Mouse (Mus musculus) embryonic facial prominence, embryonic 11.5 days (tissue): ENCODE measurements around the gene Mettl26. TPM values are rescaled to one million over a fixed set of nuclear protein-coding genes. Genes with fewer than 3 reads are reported as not detected.

ENCODE experiments used
- ATAC-seq: fragments of 200-750 bp; cut with Nextera tagmentation; replicated peaks from 2 replicates; pipeline ENCODE4 v1.8.0; 2017; ENCODE audit warnings: low read depth; ENCODE audit not compliant: insufficient number of reproducible peaks, low FRiP score, low TSS enrichment
- DNase-seq: peaks from one replicate; pipeline ENCODE4 v3.0.0-alpha.2; 2015; ENCODE audit warnings: low spot score
- H3K27ac ChIP-seq: fragments of 300-500 bp; sonication (generic); replicated peaks from 2 replicates; pipeline ENCODE4 v1.5.1; 2014; ENCODE audit warnings: mild to moderate bottlenecking, low read depth, low read length, control low read depth
- H3K27me3 ChIP-seq: fragments of 300-500 bp; sonication (generic); 2 replicates; pipeline ENCODE4 v1.6.1; 2014; ENCODE audit warnings: mild to moderate bottlenecking, low read length, moderate library complexity, mixed read lengths; ENCODE audit not compliant: control insufficient read depth, insufficient read depth
- H3K36me3 ChIP-seq: fragments of 300-500 bp; sonication (generic); replicated peaks from 2 replicates; pipeline ENCODE4 v1.6.1; 2014; ENCODE audit warnings: low read depth, mild to moderate bottlenecking, low read length, moderate library complexity, mixed read lengths; ENCODE audit not compliant: control insufficient read depth, insufficient read depth
- H3K4me1 ChIP-seq: fragments of 300-500 bp; sonication (generic); 2 replicates; pipeline ENCODE4 v1.6.1; 2014; ENCODE audit warnings: low read length, mixed read lengths; ENCODE audit not compliant: control insufficient read depth, insufficient read depth
- H3K4me2 ChIP-seq: fragments of 300-500 bp; sonication (generic); 2 replicates; pipeline ENCODE4 v1.6.1; 2014; ENCODE audit warnings: low read depth, mild to moderate bottlenecking, control low read depth, low read length, moderate library complexity
- H3K4me3 ChIP-seq: fragments of 300-500 bp; sonication (generic); 2 replicates; pipeline ENCODE4 v1.5.1; 2014; ENCODE audit warnings: low read depth, low read length, control low read depth
- H3K9ac ChIP-seq: fragments of 300-500 bp; sonication (generic); replicated peaks from 2 replicates; pipeline ENCODE4 v1.6.1; 2014; ENCODE audit warnings: mild to moderate bottlenecking, control low read depth, low read length
- H3K9me3 ChIP-seq: fragments of 300-500 bp; sonication (generic); replicated peaks from 2 replicates; pipeline ENCODE4 v1.6.1; 2016; ENCODE audit warnings: mild to moderate bottlenecking, low read length, inconsistent platforms, mixed read lengths; ENCODE audit not compliant: control insufficient read depth
- WGBS: fragments of 180-500 bp; shearing (Covaris S2); extraction: QIAGEN DNeasy Blood & Tissue Kit; methylation state at CpG from one replicate; pipeline ENCODE4 v1.1.7; 2014; 5-methylcytosine and 5-hydroxymethylcytosine counted together
- polyA plus RNA-seq: library from polyadenylated mRNA; unstranded; fragments of >200 nt; fragmentation: Nextera tagmentation; extraction: Ambion mirVana; gene quantifications from 2 replicates; pipeline ENCODE4 v1.2.1, GENCODE M21; 2014

Mettl26 gene
- polyA plus RNA-seq, 1 experiment from 2014 or later = 49.8 TPM

DNA sequence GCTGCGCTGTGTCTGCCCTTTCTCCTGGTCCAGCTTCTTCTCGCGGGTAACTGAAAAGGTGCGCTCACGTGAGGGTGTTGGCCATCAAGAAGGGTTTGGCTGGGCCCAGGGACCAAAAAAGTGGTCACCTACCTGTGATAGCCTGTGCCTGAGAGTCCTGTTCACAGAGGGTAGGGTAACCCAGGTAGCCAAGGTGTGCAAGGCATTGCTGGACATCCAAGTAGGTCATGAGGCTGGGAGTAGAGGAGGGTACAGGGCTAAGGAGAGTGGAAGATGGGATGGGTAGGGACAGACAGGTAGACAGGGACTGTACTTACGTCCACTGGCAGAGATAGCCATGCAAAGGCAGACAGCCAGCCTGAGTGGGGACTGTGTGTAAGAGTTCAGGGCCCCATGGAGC lies 34.4 kb upstream of the Mettl26 start:
- ATAC-seq = no peak
- 92% methylated on average over 6 of the region's 6 CpGs for WGBS
- no peak for DNase-seq
- no peak overlapping the region for H3K27ac ChIP-seq
- no peak overlapping the region for H3K4me2 ChIP-seq
- H3K9ac ChIP-seq = no peak overlapping the region
- H3K9me3 ChIP-seq = no peaks in the 10 kb centered on the region
- H3K36me3 ChIP-seq = peaks cover 14% of the 10 kb centered on the region
- no peak overlapping the region for H3K4me3 ChIP-seq
- H3K4me1 ChIP-seq = peaks cover 10% of the 10 kb centered on the region
- no peaks in the 10 kb centered on the region for H3K27me3 ChIP-seq

GRCm38 (mm10) chr17:25841117-25841880 lies 33.6 kb upstream of the Mettl26 start, which contains the start of gene Gm20683:
Gene Gm20683 (minus strand): TSS chr17:25841763.
- H3K4me1 ChIP-seq = peaks cover 10% of the 10 kb centered on the region
- H3K27me3 ChIP-seq = no peaks in the 10 kb centered on the region
- H3K9me3 ChIP-seq = no peaks in the 10 kb centered on the region
- H3K9ac ChIP-seq = no peak within 1 kb of the TSS
- H3K27ac ChIP-seq = no peak within 1 kb of the TSS
- no peak within 1 kb of the TSS for H3K4me3 ChIP-seq
- H3K4me2 ChIP-seq = no peak within 1 kb of the TSS
- DNase-seq = no peak
- ATAC-seq = no peak
- WGBS = 93% methylated on average over 22 of the region's 22 CpGs
- H3K36me3 ChIP-seq = peaks cover 14% of the 10 kb centered on the region

DNA sequence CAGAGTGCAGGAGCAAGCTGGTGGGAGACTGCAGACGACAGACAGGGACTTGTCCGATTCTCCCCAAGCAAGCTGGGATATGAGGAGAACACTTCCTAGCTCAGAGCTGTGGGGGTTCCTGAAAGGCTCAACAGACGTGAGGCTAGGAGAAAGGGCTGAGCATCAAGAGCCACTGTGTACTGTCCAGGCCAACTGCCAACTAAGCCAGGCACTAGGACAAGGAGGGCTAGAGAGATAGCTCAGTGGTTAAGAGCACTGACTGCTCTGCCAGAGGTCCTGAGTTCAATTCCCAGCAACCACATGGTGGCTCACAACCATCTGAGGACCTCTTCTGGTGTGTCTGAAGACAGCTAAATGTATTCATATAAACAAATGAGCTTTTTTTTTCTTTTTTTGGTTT lies 32.4 kb upstream of the Mettl26 start:
- H3K27me3 ChIP-seq = no peaks in the 10 kb centered on the region
- H3K4me1 ChIP-seq = peaks cover 3% of the 10 kb centered on the region
- no peak overlapping the region for H3K9ac ChIP-seq
- 84% methylated on average over 3 of the region's 3 CpGs for WGBS
- no peaks in the 10 kb centered on the region for H3K9me3 ChIP-seq
- DNase-seq (no peak), ATAC-seq (no peak)
- peaks cover 14% of the 10 kb centered on the region for H3K36me3 ChIP-seq
- no peak overlapping the region for H3K4me2 ChIP-seq
- no peak overlapping the region for H3K4me3 ChIP-seq
- H3K27ac ChIP-seq = no peak overlapping the region

GRCm38 (mm10) chr17:25843122-25843521 lies 31.8 kb upstream of the Mettl26 start:
- ATAC-seq = no peak
- peaks cover 14% of the 10 kb centered on the region for H3K36me3 ChIP-seq
- H3K4me3 ChIP-seq = no peak overlapping the region
- 93% methylated on average over 4 of the region's 4 CpGs for WGBS
- H3K4me1 ChIP-seq = peaks cover 3% of the 10 kb centered on the region
- peak overlapping the region; percentile 20; the same call in 1 of the 2 replicates for H3K9ac ChIP-seq
- no peaks in the 10 kb centered on the region for H3K27me3 ChIP-seq
- no peak for DNase-seq
- no peak overlapping the region; the same call in 1 of the 2 replicates for H3K4me2 ChIP-seq
- H3K27ac ChIP-seq = no peak overlapping the region
- no peaks in the 10 kb centered on the region for H3K9me3 ChIP-seq

GRCm38 (mm10) chr17:25843636-25844395 lies 31.1 kb upstream of the Mettl26 start:
- H3K9ac ChIP-seq = peak overlapping the region; percentile 82
- DNase-seq (no peak), ATAC-seq (peak; percentile 2; the same call in 1 of the 2 replicates)
- no peaks in the 10 kb centered on the region for H3K27me3 ChIP-seq
- H3K4me1 ChIP-seq = peaks cover 3% of the 10 kb centered on the region
- 3% methylated on average over 36 of the region's 38 CpGs for WGBS
- H3K4me2 ChIP-seq = peak overlapping the region; percentile 89
- peak overlapping the region; percentile 47; the same call in 1 of the 2 replicates for H3K27ac ChIP-seq
- H3K9me3 ChIP-seq = no peaks in the 10 kb centered on the region
- H3K36me3 ChIP-seq = peaks cover 16% of the 10 kb centered on the region
- H3K4me3 ChIP-seq = peak overlapping the region; percentile 84

DNA sequence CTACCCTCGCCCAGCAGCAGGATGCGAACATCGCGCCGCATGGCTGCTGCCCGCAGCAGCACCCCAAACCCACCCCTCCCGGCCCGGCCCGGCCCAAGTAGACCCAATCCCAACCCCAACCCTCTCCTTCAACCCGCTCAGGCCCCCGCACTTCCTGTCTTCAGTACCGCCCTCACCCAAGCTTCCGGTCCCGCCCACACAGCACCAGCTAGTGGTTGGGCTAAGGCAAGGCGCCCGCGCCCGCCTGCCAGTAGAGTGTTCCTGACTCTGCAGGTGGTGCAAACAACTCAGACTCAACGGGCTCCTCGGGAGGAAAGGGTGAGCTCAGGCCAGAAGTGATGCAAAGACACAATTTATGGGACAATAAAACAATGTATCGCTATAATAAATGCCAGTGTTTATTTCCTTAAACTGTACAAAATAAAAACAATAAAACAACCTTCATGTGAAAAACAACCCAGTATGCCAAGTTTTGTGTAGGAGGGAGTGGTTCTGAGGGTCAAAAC lies 30.4 kb upstream of the Mettl26 start, which contains the start of gene Rhot2:
Rhot2 (minus strand) TSS at position 456 of the 506 bp plus-strand sequence.
- Histone ChIP-seq H3K4me2 (peak within 1 kb of the TSS; percentile 89), H3K36me3 (peaks cover 14% of the 10 kb centered on the region), H3K27me3 (no peaks in the 10 kb centered on the region), H3K4me3 (peak within 1 kb of the TSS; percentile 84), H3K9ac (peak within 1 kb of the TSS; percentile 82), H3K9me3 (no peaks in the 10 kb centered on the region), H3K4me1 (peaks cover 3% of the 10 kb centered on the region), H3K27ac (peak within 1 kb of the TSS; percentile 47; the same call in 1 of the 2 replicates)
- under 1% methylated on average over 20 of the region's 21 CpGs for WGBS
- ATAC-seq (peak; percentile 93), DNase-seq (peak; percentile 97)

- peaks cover 9% of the 10 kb centered on the region for H3K4me1 ChIP-seq
- H3K27me3 ChIP-seq = no peaks in the 10 kb centered on the region
- no peaks in the 10 kb centered on the region for H3K36me3 ChIP-seq
- peak overlapping the region; percentile 54; the same call in 1 of the 2 replicates for H3K4me3 ChIP-seq
- no peak for ATAC-seq
- H3K9me3 ChIP-seq = no peaks in the 10 kb centered on the region
- H3K27ac ChIP-seq = no peak overlapping the region
- DNase-seq = no peak
- H3K9ac ChIP-seq = peak overlapping the region; percentile 75
- WGBS = 94% methylated on average over 6 of the region's 6 CpGs
- peak overlapping the region; percentile 81; the same call in 1 of the 2 replicates for H3K4me2 ChIP-seq
These were observed 14.6 kb upstream of the Mettl26 start for GRCm38 (mm10) chr17:25860229-25860628.
